Mouse (Mus musculus): ENCODE results near the gene Gm17019. TPM values are rescaled to one million over a fixed set of nuclear protein-coding genes. Genes with fewer than 3 reads are reported as not detected.
A peak's percentile ranks its signal among the peaks of the same experiment; 100 is the strongest.
"Not testable (repeated sequence)": the region's sequence is repeated elsewhere in the genome, so short reads cannot be mapped to it uniquely, and the experiment has no call there.

Gm17019 gene
- not detected in 2 replicates for polyA plus RNA-seq (2012; rRNA removed)
- polyA plus RNA-seq (2014; fragmentation: Nextera tagmentation; extraction: Ambion mirVana) = not detected in 2 replicates

GRCm38 (mm10) chr5:15032898-15033297 is at the start of gene Gm17019:
Gene Gm17019 (minus strand): TSS chr5:15032998.
- not testable (repeated sequence) for H3K27ac ChIP-seq (replicated peaks; ENCODE audit: low read depth, low read length); H3K9me3 ChIP-seq (ENCODE audit: control insufficient read depth, low read length); H3K4me2 ChIP-seq (replicated peaks; ENCODE audit: low read depth, low read length, severe bottlenecking); H3K9ac ChIP-seq (ENCODE audit: low read depth, low read length, severe bottlenecking); DNase-seq (ENCODE audit: low spot score); ATAC-seq (ENCODE audit: low FRiP score, low read depth); H3K36me3 ChIP-seq (ENCODE audit: control insufficient read depth, insufficient read depth, low read length); H3K4me3 ChIP-seq (replicated peaks; ENCODE audit: low read length); H3K4me1 ChIP-seq (ENCODE audit: control insufficient read depth, insufficient read depth, low read length); H3K27me3 ChIP-seq (ENCODE audit: control insufficient read depth, insufficient read depth, low read length)
- WGBS = 22% methylated on average over 1 of the region's 1 CpGs

GRCm38 (mm10) chr5:15062385-15062715 is 29.6 kb upstream of the Gm17019 start:
- peaks cover 14% of the 10 kb centered on the region for H3K9me3 ChIP-seq (ENCODE audit: control insufficient read depth, low read length)
- not testable (repeated sequence) for H3K4me2 ChIP-seq (replicated peaks; ENCODE audit: low read depth, low read length, severe bottlenecking); H3K4me3 ChIP-seq (replicated peaks; ENCODE audit: low read length); H3K27me3 ChIP-seq (ENCODE audit: control insufficient read depth, insufficient read depth, low read length); H3K27ac ChIP-seq (replicated peaks; ENCODE audit: low read depth, low read length); ATAC-seq (ENCODE audit: low FRiP score, low read depth); DNase-seq (ENCODE audit: low spot score); H3K9ac ChIP-seq (ENCODE audit: low read depth, low read length, severe bottlenecking); H3K4me1 ChIP-seq (ENCODE audit: control insufficient read depth, insufficient read depth, low read length); H3K36me3 ChIP-seq (ENCODE audit: control insufficient read depth, insufficient read depth, low read length)
- WGBS = 87% methylated on average over 1 of the region's 1 CpGs

- H3K27ac ChIP-seq (replicated peaks; ENCODE audit: low read depth, low read length); H3K36me3 ChIP-seq (ENCODE audit: control insufficient read depth, insufficient read depth, low read length); DNase-seq (ENCODE audit: low spot score); H3K4me3 ChIP-seq (replicated peaks; ENCODE audit: low read length); H3K4me2 ChIP-seq (replicated peaks; ENCODE audit: low read depth, low read length, severe bottlenecking); H3K9ac ChIP-seq (ENCODE audit: low read depth, low read length, severe bottlenecking); H3K27me3 ChIP-seq (ENCODE audit: control insufficient read depth, insufficient read depth, low read length); H3K4me1 ChIP-seq (ENCODE audit: control insufficient read depth, insufficient read depth, low read length): not testable (repeated sequence)
- WGBS = 84% methylated on average over 4 of the region's 4 CpGs
- peak; percentile 68 for ATAC-seq (ENCODE audit: low FRiP score, low read depth)
- H3K9me3 ChIP-seq (ENCODE audit: control insufficient read depth, low read length) = peaks cover 14% of the 10 kb centered on the region
Measured at GRCm38 (mm10) chr5:15061638-15062384, 29.0 kb upstream of the Gm17019 start.

GRCm38 (mm10) chr5:15054151-15055025 is 21.6 kb upstream of the Gm17019 start:
- not testable (repeated sequence) for H3K4me1 ChIP-seq (ENCODE audit: control insufficient read depth, insufficient read depth, low read length); H3K27ac ChIP-seq (replicated peaks; ENCODE audit: low read depth, low read length); H3K36me3 ChIP-seq (ENCODE audit: control insufficient read depth, insufficient read depth, low read length); H3K27me3 ChIP-seq (ENCODE audit: control insufficient read depth, insufficient read depth, low read length); H3K4me2 ChIP-seq (replicated peaks; ENCODE audit: low read depth, low read length, severe bottlenecking); DNase-seq (ENCODE audit: low spot score); H3K9ac ChIP-seq (ENCODE audit: low read depth, low read length, severe bottlenecking); H3K4me3 ChIP-seq (replicated peaks; ENCODE audit: low read length)
- WGBS = 78% methylated on average over 10 of the region's 10 CpGs
- H3K9me3 ChIP-seq (ENCODE audit: control insufficient read depth, low read length) = peaks cover 13% of the 10 kb centered on the region
- 0 out of 2 replicates have a peak, but pooled peaks have one; percentile 37 for ATAC-seq (ENCODE audit: low FRiP score, low read depth)

- ATAC-seq (ENCODE audit: low FRiP score, low read depth); H3K27me3 ChIP-seq (ENCODE audit: control insufficient read depth, insufficient read depth, low read length); H3K4me3 ChIP-seq (replicated peaks; ENCODE audit: low read length); H3K4me1 ChIP-seq (ENCODE audit: control insufficient read depth, insufficient read depth, low read length); H3K4me2 ChIP-seq (replicated peaks; ENCODE audit: low read depth, low read length, severe bottlenecking); DNase-seq (ENCODE audit: low spot score); H3K36me3 ChIP-seq (ENCODE audit: control insufficient read depth, insufficient read depth, low read length); H3K27ac ChIP-seq (replicated peaks; ENCODE audit: low read depth, low read length); H3K9ac ChIP-seq (ENCODE audit: low read depth, low read length, severe bottlenecking): not testable (repeated sequence)
- whole genome bisulfite sequencing = 84% methylated on average over 7 of the region's 8 CpGs
- H3K9me3 ChIP-seq (ENCODE audit: control insufficient read depth, low read length) = peaks cover 13% of the 10 kb centered on the region
Measured at GRCm38 (mm10) chr5:15053606-15053962, 20.8 kb upstream of the Gm17019 start.

GRCm38 (mm10) chr5:15052945-15053605 is 20.3 kb upstream of the Gm17019 start:
- peaks cover 13% of the 10 kb centered on the region for H3K9me3 ChIP-seq (ENCODE audit: control insufficient read depth, low read length)
- H3K4me2 ChIP-seq (replicated peaks; ENCODE audit: low read depth, low read length, severe bottlenecking); H3K36me3 ChIP-seq (ENCODE audit: control insufficient read depth, insufficient read depth, low read length); H3K4me3 ChIP-seq (replicated peaks; ENCODE audit: low read length); H3K27me3 ChIP-seq (ENCODE audit: control insufficient read depth, insufficient read depth, low read length); H3K4me1 ChIP-seq (ENCODE audit: control insufficient read depth, insufficient read depth, low read length); H3K27ac ChIP-seq (replicated peaks; ENCODE audit: low read depth, low read length); H3K9ac ChIP-seq (ENCODE audit: low read depth, low read length, severe bottlenecking): not testable (repeated sequence)
- 77% methylated on average over 4 of the region's 4 CpGs for WGBS
- ATAC-seq (ENCODE audit: low FRiP score, low read depth) (peak; percentile 41; the same call in 1 of the 2 replicates), DNase-seq (ENCODE audit: low spot score) (peak; percentile 2)

GRCm38 (mm10) chr5:15050807-15051206 is 18.0 kb upstream of the Gm17019 start:
- H3K27me3 ChIP-seq (ENCODE audit: control insufficient read depth, insufficient read depth, low read length); H3K4me3 ChIP-seq (replicated peaks; ENCODE audit: low read length); H3K36me3 ChIP-seq (ENCODE audit: control insufficient read depth, insufficient read depth, low read length); DNase-seq (ENCODE audit: low spot score); H3K9ac ChIP-seq (ENCODE audit: low read depth, low read length, severe bottlenecking); H3K4me1 ChIP-seq (ENCODE audit: control insufficient read depth, insufficient read depth, low read length); ATAC-seq (ENCODE audit: low FRiP score, low read depth); H3K4me2 ChIP-seq (replicated peaks; ENCODE audit: low read depth, low read length, severe bottlenecking); H3K27ac ChIP-seq (replicated peaks; ENCODE audit: low read depth, low read length): not testable (repeated sequence)
- peaks cover 13% of the 10 kb centered on the region for H3K9me3 ChIP-seq (ENCODE audit: control insufficient read depth, low read length)
- 79% methylated on average over 2 of the region's 2 CpGs for WGBS
